Mouse (Mus musculus) C2C12 (cell line): ENCODE measurements around the gene Slc22a14.

ENCODE experiments used
- CTCF ChIP-seq: IDR thresholded peaks from one replicate; pipeline ENCODE4 v1.5.1; 2011; ENCODE audit not compliant: control insufficient read depth, insufficient read depth, insufficient read length
- MYOD1 ChIP-seq: IDR thresholded peaks from one replicate; pipeline ENCODE4 v1.6.1; 2011; ENCODE audit warnings: low read depth; ENCODE audit not compliant: control insufficient read depth, insufficient read length
- MYOG ChIP-seq: IDR thresholded peaks from one replicate; pipeline ENCODE4 v1.6.1; 2011; ENCODE audit not compliant: control insufficient read depth, insufficient read length; ENCODE audit errors: extremely low read depth
- USF1 ChIP-seq: IDR thresholded peaks from one replicate; pipeline ENCODE4 v1.6.1; 2011; ENCODE audit warnings: low read depth, mild to moderate bottlenecking, control low read depth, moderate library complexity

GRCm38 (mm10) chr9:119404090-119404489 lies 38.7 kb upstream of the Slc22a14 start:
- no peak for TF ChIP-seq CTCF
- TF ChIP-seq USF1: no peak
- no peak for TF ChIP-seq MYOD1
- TF ChIP-seq MYOG: no peak
